Mouse (Mus musculus) limb, embryonic 15.5 days (tissue): ENCODE measurements around the gene Trmt13. TPM values are rescaled to one million over a fixed set of nuclear protein-coding genes. Genes with fewer than 3 reads are reported as not detected.
"Not testable (repeated sequence)": the region's sequence is repeated elsewhere in the genome, so short reads cannot be mapped to it uniquely, and the experiment has no call there.

ENCODE experiments used
- ATAC-seq: fragments of 200-750 bp; cut with Nextera tagmentation; 2 replicates; pipeline ENCODE4 v1.8.0; 2017; ENCODE audit warnings: low read depth, moderate TSS enrichment; ENCODE audit not compliant: insufficient number of reproducible peaks, low FRiP score, low TSS enrichment
- H3K27ac ChIP-seq: fragments of 300-500 bp; sonication (generic); 2 replicates; pipeline ENCODE4 v1.5.1; 2015; ENCODE audit warnings: moderate library complexity, mild to moderate bottlenecking, inconsistent platforms
- H3K27me3 ChIP-seq: fragments of 300-500 bp; sonication (generic); 2 replicates; pipeline ENCODE4 v1.6.1; 2015; ENCODE audit warnings: inconsistent platforms
- H3K36me3 ChIP-seq: fragments of 300-500 bp; sonication (generic); 2 replicates; pipeline ENCODE4 v1.6.1; 2015; ENCODE audit warnings: inconsistent platforms
- H3K4me1 ChIP-seq: fragments of 300-500 bp; sonication (generic); 2 replicates; pipeline ENCODE4 v1.6.1; 2015; ENCODE audit warnings: inconsistent platforms
- H3K4me2 ChIP-seq: fragments of 300-500 bp; sonication (generic); 2 replicates; pipeline ENCODE4 v1.6.1; 2015; ENCODE audit warnings: mild to moderate bottlenecking, inconsistent platforms
- H3K4me3 ChIP-seq: fragments of 300-500 bp; sonication (generic); 2 replicates; pipeline ENCODE4 v1.5.1; 2015; ENCODE audit warnings: mild to moderate bottlenecking, inconsistent platforms
- H3K9ac ChIP-seq: fragments of 300-500 bp; sonication (generic); 2 replicates; pipeline ENCODE4 v1.6.1; 2015; ENCODE audit warnings: inconsistent platforms
- H3K9me3 ChIP-seq: fragments of 300-500 bp; sonication (generic); 2 replicates; pipeline ENCODE4 v1.6.1; 2016; ENCODE audit warnings: inconsistent platforms
- WGBS: fragments of 180-500 bp; shearing (Covaris S2); methylation state at CpG from one replicate; pipeline ENCODE4 v1.1.7; 2015; 5-methylcytosine and 5-hydroxymethylcytosine counted together
- polyA plus RNA-seq: library from polyadenylated mRNA; unstranded; fragments of >200 nt; fragmentation: Nextera tagmentation; extraction: Ambion mirVana; gene quantifications from 2 replicates; pipeline ENCODE4 v1.2.1, GENCODE M21; 2015

The Trmt13 gene
- 27.9 and 32.3 TPM in 2 replicates for polyA plus RNA-seq

GRCm38 (mm10) chr3:116614295-116614892 is at the start of gene Trmt13:
Trmt13 (minus strand) TSS chr3:116614587.
- H3K4me2 ChIP-seq, result no peak within 1 kb of the TSS
- no peaks in the 10 kb centered on the region for H3K27me3 ChIP-seq
- peaks cover 36% of the 10 kb centered on the region for H3K36me3 ChIP-seq
- no peak within 1 kb of the TSS for H3K27ac ChIP-seq
- no peaks in the 10 kb centered on the region for H3K9me3 ChIP-seq
- no peak within 1 kb of the TSS for H3K4me3 ChIP-seq
- H3K9ac ChIP-seq, result no peak within 1 kb of the TSS
- no peak for ATAC-seq
- H3K4me1 ChIP-seq, result no peaks in the 10 kb centered on the region
- 77% methylated on average over 10 of the region's 10 CpGs for WGBS

- under 1% methylated on average over 39 of the region's 39 CpGs for WGBS
- peak within 1 kb of the TSS; percentile 57 for H3K4me2 ChIP-seq
- peak; percentile 99 for ATAC-seq
- H3K4me1 ChIP-seq, result peaks cover 8% of the 10 kb centered on the region
- peak within 1 kb of the TSS; percentile 97 for H3K4me3 ChIP-seq
- no peaks in the 10 kb centered on the region for H3K9me3 ChIP-seq
- H3K27me3 ChIP-seq, result no peaks in the 10 kb centered on the region
- peak within 1 kb of the TSS; percentile 95 for H3K27ac ChIP-seq
- H3K36me3 ChIP-seq, result no peaks in the 10 kb centered on the region
- H3K9ac ChIP-seq, result peak within 1 kb of the TSS; percentile 95
Observed at GRCm38 (mm10) chr3:116662463-116662863, 48.1 kb upstream of the Trmt13 start, which contains the start of gene Mfsd14a. Mfsd14a (minus strand) TSS chr3:116662677.

- Histone ChIP-seq H3K27ac (peak overlapping the region; percentile 95), H3K9me3 (no peaks in the 10 kb centered on the region), H3K4me1 (peaks cover 8% of the 10 kb centered on the region), H3K4me3 (peak overlapping the region; percentile 97), H3K27me3 (no peaks in the 10 kb centered on the region), H3K4me2 (peak overlapping the region; percentile 57), H3K9ac (peak overlapping the region; percentile 95), H3K36me3 (no peaks in the 10 kb centered on the region)
- peak; percentile 86 for ATAC-seq
- under 1% methylated on average over 67 of the region's 68 CpGs for WGBS
Observed at GRCm38 (mm10) chr3:116661870-116662414, 47.6 kb upstream of the Trmt13 start.

GRCm38 (mm10) chr3:116661288-116661869 is 47.0 kb upstream of the Trmt13 start:
- H3K4me3 ChIP-seq, result peak overlapping the region; percentile 97
- peak overlapping the region; percentile 95 for H3K27ac ChIP-seq
- peak overlapping the region; percentile 95 for H3K9ac ChIP-seq
- no peaks in the 10 kb centered on the region for H3K9me3 ChIP-seq
- H3K4me2 ChIP-seq, result peak overlapping the region; percentile 57
- H3K36me3 ChIP-seq, result no peaks in the 10 kb centered on the region
- H3K4me1 ChIP-seq, result peaks cover 8% of the 10 kb centered on the region
- WGBS, result 3% methylated on average over 16 of the region's 16 CpGs
- no peaks in the 10 kb centered on the region for H3K27me3 ChIP-seq
- no peak for ATAC-seq

- H3K9ac ChIP-seq, result no peak overlapping the region
- 79% methylated on average over 13 of the region's 13 CpGs for WGBS
Observed at GRCm38 (mm10) chr3:116659856-116660430, 45.6 kb upstream of the Trmt13 start.

GRCm38 (mm10) chr3:116658928-116659565 is 44.7 kb upstream of the Trmt13 start:
- no peak overlapping the region for H3K9ac ChIP-seq
- H3K36me3 ChIP-seq, result no peaks in the 10 kb centered on the region
- no peaks in the 10 kb centered on the region for H3K9me3 ChIP-seq
- peaks cover 8% of the 10 kb centered on the region for H3K4me1 ChIP-seq
- no peak overlapping the region for H3K27ac ChIP-seq
- H3K4me2 ChIP-seq, result no peak overlapping the region
- 60% methylated on average over 15 of the region's 15 CpGs for WGBS
- H3K27me3 ChIP-seq, result no peaks in the 10 kb centered on the region
- H3K4me3 ChIP-seq, result no peak overlapping the region
- ATAC-seq, result no peak

More at GRCm38 (mm10) chr3:116659856-116660430, 45.6 kb upstream of the Trmt13 start:
- Histone ChIP-seq H3K4me1 (peaks cover 8% of the 10 kb centered on the region), H3K27ac (no peak overlapping the region), H3K36me3 (no peaks in the 10 kb centered on the region), H3K4me2 (no peak overlapping the region), H3K27me3 (no peaks in the 10 kb centered on the region), H3K4me3 (no peak overlapping the region), H3K9me3 (no peaks in the 10 kb centered on the region)
- ATAC-seq, result no peak

- Histone ChIP-seq H3K27me3 (no peaks in the 10 kb centered on the region), H3K4me3 (no peak overlapping the region), H3K36me3 (no peaks in the 10 kb centered on the region), H3K4me2 (no peak overlapping the region), H3K4me1 (peaks cover 11% of the 10 kb centered on the region), H3K9ac (no peak overlapping the region), H3K9me3 (no peaks in the 10 kb centered on the region), H3K27ac (no peak overlapping the region)
- no peak for ATAC-seq
- WGBS, result 77% methylated on average over 7 of the region's 7 CpGs
Observed at GRCm38 (mm10) chr3:116656184-116656965, 42.0 kb upstream of the Trmt13 start.

GRCm38 (mm10) chr3:116654051-116654450 is 39.7 kb upstream of the Trmt13 start:
- not testable (repeated sequence) for ATAC-seq, H3K9me3 ChIP-seq

GRCm38 (mm10) chr3:116653278-116653945 is 39.0 kb upstream of the Trmt13 start:
- H3K27ac ChIP-seq, result no peak overlapping the region
- no peak overlapping the region for H3K9ac ChIP-seq
- peaks cover 18% of the 10 kb centered on the region for H3K36me3 ChIP-seq
- no peak for ATAC-seq
- H3K9me3 ChIP-seq, result no peaks in the 10 kb centered on the region
- no peak overlapping the region for H3K4me3 ChIP-seq
- peaks cover 2% of the 10 kb centered on the region; the same call in 1 of the 2 replicates for H3K4me1 ChIP-seq
- no peaks in the 10 kb centered on the region for H3K27me3 ChIP-seq
- WGBS, result 70% methylated on average over 5 of the region's 5 CpGs
- H3K4me2 ChIP-seq, result no peak overlapping the region

More at GRCm38 (mm10) chr3:116654051-116654450, 39.7 kb upstream of the Trmt13 start:
- H3K27me3 ChIP-seq, H3K4me2 ChIP-seq, H3K4me3 ChIP-seq, H3K27ac ChIP-seq, H3K9ac ChIP-seq, H3K4me1 ChIP-seq: not testable (repeated sequence)
- 95% methylated on average over 11 of the region's 11 CpGs for WGBS
- peaks cover 14% of the 10 kb centered on the region for H3K36me3 ChIP-seq

- Histone ChIP-seq H3K9me3 (no peaks in the 10 kb centered on the region), H3K27me3 (no peaks in the 10 kb centered on the region)
Observed at GRCm38 (mm10) chr3:116652033-116652446, 37.7 kb upstream of the Trmt13 start.

GRCm38 (mm10) chr3:116650698-116651097 is 36.3 kb upstream of the Trmt13 start:
- no peak overlapping the region for H3K4me2 ChIP-seq
- no peak for ATAC-seq
- 92% methylated on average over 9 of the region's 9 CpGs for WGBS
- H3K4me3 ChIP-seq, result no peak overlapping the region
- H3K27me3 ChIP-seq, result no peaks in the 10 kb centered on the region
- no peak overlapping the region for H3K27ac ChIP-seq
- no peak overlapping the region for H3K9ac ChIP-seq
- peaks cover 2% of the 10 kb centered on the region; the same call in 1 of the 2 replicates for H3K4me1 ChIP-seq
- H3K36me3 ChIP-seq, result peaks cover 38% of the 10 kb centered on the region
- H3K9me3 ChIP-seq, result no peaks in the 10 kb centered on the region

More at GRCm38 (mm10) chr3:116652033-116652446, 37.7 kb upstream of the Trmt13 start:
- Histone ChIP-seq H3K4me3 (no peak overlapping the region), H3K27ac (no peak overlapping the region), H3K36me3 (peaks cover 25% of the 10 kb centered on the region), H3K9ac (no peak overlapping the region), H3K4me1 (peaks cover 2% of the 10 kb centered on the region; the same call in 1 of the 2 replicates), H3K4me2 (no peak overlapping the region)
- no peak for ATAC-seq
- 71% methylated on average over 3 of the region's 3 CpGs for WGBS
